Mouse (Mus musculus) hindbrain, embryonic 16.5 days (tissue): Measurements from ENCODE around the gene Macrod2. TPM values are rescaled to one million over a fixed set of nuclear protein-coding genes. Genes with fewer than 3 reads are reported as not detected.

Experiments
- ATAC-seq: fragments of 200-750 bp; cut with Nextera tagmentation; 2 replicates; pipeline ENCODE4 v1.8.0; 2017; ENCODE audit warnings: moderate TSS enrichment, moderate library complexity
- H3K27ac ChIP-seq: fragments of 300-500 bp; sonication (generic); 2 replicates; pipeline ENCODE4 v1.5.1; 2014; ENCODE audit warnings: low read depth, mild to moderate bottlenecking, control low read depth, low read length, moderate library complexity
- H3K27me3 ChIP-seq: fragments of 300-500 bp; sonication (generic); replicated peaks from 2 replicates; pipeline ENCODE4 v1.6.1; 2014; ENCODE audit warnings: low read length; ENCODE audit not compliant: control insufficient read depth, insufficient read depth
- H3K36me3 ChIP-seq: fragments of 300-500 bp; sonication (generic); 2 replicates; pipeline ENCODE4 v1.6.1; 2014; ENCODE audit warnings: mild to moderate bottlenecking, low read length, moderate library complexity, mixed read lengths; ENCODE audit not compliant: control insufficient read depth, insufficient read depth
- H3K4me1 ChIP-seq: fragments of 300-500 bp; sonication (generic); 2 replicates; pipeline ENCODE4 v1.6.1; 2014; ENCODE audit warnings: low read depth, low read length; ENCODE audit not compliant: control insufficient read depth, insufficient read depth
- H3K4me2 ChIP-seq: fragments of 300-500 bp; sonication (generic); 2 replicates; pipeline ENCODE4 v1.6.1; 2014; ENCODE audit warnings: mild to moderate bottlenecking, low read length, control low read depth, moderate library complexity
- H3K4me3 ChIP-seq: fragments of 300-500 bp; sonication (generic); 2 replicates; pipeline ENCODE4 v1.5.1; 2014; ENCODE audit warnings: mild to moderate bottlenecking, low read length, control low read depth, moderate library complexity
- H3K9ac ChIP-seq: fragments of 300-500 bp; sonication (generic); 2 replicates; pipeline ENCODE4 v1.6.1; 2014; ENCODE audit warnings: low read depth, mild to moderate bottlenecking, control low read depth, low read length, moderate library complexity
- H3K9me3 ChIP-seq: fragments of 300-500 bp; sonication (generic); 2 replicates; pipeline ENCODE4 v1.6.1; 2014; ENCODE audit warnings: mild to moderate bottlenecking, low read length, moderate library complexity; ENCODE audit not compliant: control insufficient read depth
- WGBS: fragments of 180-500 bp; shearing (Covaris S2); extraction: QIAGEN DNeasy Blood & Tissue Kit; methylation state at CpG from one replicate; pipeline ENCODE4 v1.1.7; 2014; 5-methylcytosine and 5-hydroxymethylcytosine counted together
- polyA plus RNA-seq: library from polyadenylated mRNA; unstranded; fragments of >200 nt; fragmentation: Nextera tagmentation; extraction: Ambion mirVana; gene quantifications from 2 replicates; pipeline ENCODE4 v1.2.1, GENCODE M21; 2015

The Macrod2 gene
- polyA plus RNA-seq, 1 experiment from 2014 or later, result 85.4 TPM

DNA sequence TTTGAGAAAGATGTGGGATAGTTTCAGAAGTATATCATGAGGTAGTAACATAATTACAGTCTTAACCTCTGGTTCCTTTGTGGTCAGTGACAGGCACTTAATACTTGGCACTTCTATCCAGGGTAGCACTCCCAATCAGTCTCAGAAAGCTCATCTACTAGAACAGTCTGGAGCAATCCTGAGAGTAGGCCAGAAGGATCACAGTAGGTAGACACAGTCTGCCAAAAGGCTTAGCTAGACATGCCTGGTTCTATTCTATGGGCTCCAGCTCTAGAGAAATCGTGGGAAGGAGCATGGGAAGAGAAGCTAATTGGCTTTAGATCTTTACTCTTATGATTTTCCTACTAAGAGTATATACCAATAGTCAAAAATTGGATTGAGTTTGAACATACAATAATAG lies 1891.7 kb downstream of the Macrod2 start:
- no peaks in the 10 kb centered on the region for H3K9me3 ChIP-seq
- no peaks in the 10 kb centered on the region for H3K36me3 ChIP-seq
- WGBS, result 55% methylated on average over 1 of the region's 1 CpGs
- no peak overlapping the region for H3K9ac ChIP-seq
- no peak for ATAC-seq
- H3K4me1 ChIP-seq, result no peaks in the 10 kb centered on the region
- H3K4me2 ChIP-seq, result no peak overlapping the region
- no peak overlapping the region for H3K27ac ChIP-seq
- no peak overlapping the region for H3K4me3 ChIP-seq
- H3K27me3 ChIP-seq, result no peaks in the 10 kb centered on the region

DNA sequence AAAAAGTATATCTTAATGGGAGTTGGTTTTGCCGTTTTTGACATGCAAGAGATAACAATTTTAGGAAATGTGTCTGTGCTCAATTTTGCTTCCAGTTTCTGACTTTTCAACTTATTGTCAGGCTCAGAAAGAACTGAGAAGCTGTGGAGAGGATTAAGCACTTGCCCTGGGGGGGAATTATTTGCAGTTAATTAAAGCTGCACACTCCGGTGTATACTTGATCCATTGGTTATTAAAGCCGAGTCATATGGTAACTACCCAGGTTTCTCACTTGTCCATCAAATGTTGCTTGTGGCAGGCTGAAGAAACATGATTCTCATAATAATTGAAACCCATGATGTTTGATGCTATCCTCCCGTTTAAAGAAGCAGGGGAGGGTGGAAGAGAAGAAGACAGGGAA lies 1899.7 kb downstream of the Macrod2 start:
- no peak overlapping the region for H3K9ac ChIP-seq
- no peak overlapping the region for H3K4me3 ChIP-seq
- no peak for ATAC-seq
- no peaks in the 10 kb centered on the region for H3K36me3 ChIP-seq
- H3K4me2 ChIP-seq, result no peak overlapping the region
- no peak overlapping the region for H3K27ac ChIP-seq
- H3K4me1 ChIP-seq, result no peaks in the 10 kb centered on the region
- H3K9me3 ChIP-seq, result no peaks in the 10 kb centered on the region
- 56% methylated on average over 4 of the region's 4 CpGs for WGBS
- H3K27me3 ChIP-seq, result no peaks in the 10 kb centered on the region

DNA sequence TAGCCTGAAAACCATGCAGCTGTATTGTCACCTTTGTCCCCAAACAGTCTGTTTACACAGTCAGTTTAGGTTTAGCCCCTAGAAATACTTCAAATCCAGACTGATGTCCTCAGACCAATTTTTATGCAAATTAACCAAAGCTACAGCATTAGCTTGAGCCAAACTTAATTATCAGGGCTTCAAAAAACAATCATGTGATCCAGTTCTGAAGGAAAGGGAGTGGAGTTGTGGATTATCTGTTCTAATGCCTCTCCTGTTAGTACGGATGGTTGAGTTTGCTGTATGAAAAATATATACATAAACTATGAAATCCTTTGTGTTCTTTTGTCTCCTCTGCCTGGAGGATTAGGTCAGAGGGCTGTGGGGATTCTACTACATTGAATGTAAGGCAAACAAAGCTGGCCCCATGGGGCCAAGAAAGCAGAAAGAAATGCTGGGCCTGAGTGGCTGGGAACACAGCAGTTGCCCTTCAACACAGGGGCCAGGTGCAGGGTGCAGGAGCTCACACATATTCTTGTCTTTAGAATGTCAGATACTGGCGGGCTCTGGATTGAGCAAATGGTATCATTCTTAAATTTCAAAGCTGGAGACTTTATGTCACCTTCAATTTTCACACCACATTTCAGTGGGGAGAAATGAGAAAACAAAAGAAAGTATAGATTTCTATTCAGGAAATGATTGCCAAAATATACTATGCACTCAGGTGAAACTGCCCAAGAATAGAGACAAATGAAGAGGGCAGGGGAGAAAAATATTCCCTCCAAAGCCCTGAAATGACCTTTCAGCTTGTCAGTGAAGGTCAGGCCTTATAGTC lies 1908.2 kb downstream of the Macrod2 start:
- WGBS, result 10% methylated on average over 2 of the region's 2 CpGs

DNA sequence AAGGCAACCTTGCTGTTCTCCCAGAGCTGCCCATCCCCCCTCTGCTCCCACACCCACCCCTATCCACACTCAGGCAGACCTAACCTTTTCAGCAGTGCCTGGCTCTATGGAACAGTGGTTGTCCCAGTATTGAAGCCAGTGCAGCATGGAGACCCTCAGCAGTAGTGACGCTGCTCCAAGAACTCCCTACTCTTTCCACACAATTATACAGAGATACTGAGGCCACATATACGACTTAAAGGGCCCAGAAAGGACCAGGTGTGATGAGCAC lies 1908.7 kb downstream of the Macrod2 start:
- H3K36me3 ChIP-seq, result no peaks in the 10 kb centered on the region
- H3K4me2 ChIP-seq, result no peak overlapping the region
- no peak overlapping the region for H3K27ac ChIP-seq
- H3K4me3 ChIP-seq, result no peak overlapping the region
- WGBS, result 57% methylated on average over 2 of the region's 2 CpGs
- no peaks in the 10 kb centered on the region for H3K27me3 ChIP-seq
- no peaks in the 10 kb centered on the region for H3K9me3 ChIP-seq
- no peak for ATAC-seq
- no peak overlapping the region for H3K9ac ChIP-seq
- H3K4me1 ChIP-seq, result no peaks in the 10 kb centered on the region

More for the DNA sequence above, 1908.2 kb downstream of the Macrod2 start:
- Histone ChIP-seq H3K9ac (no peak overlapping the region), H3K4me3 (no peak overlapping the region), H3K27me3 (no peaks in the 10 kb centered on the region), H3K9me3 (no peaks in the 10 kb centered on the region), H3K27ac (no peak overlapping the region), H3K36me3 (no peaks in the 10 kb centered on the region), H3K4me2 (no peak overlapping the region), H3K4me1 (no peaks in the 10 kb centered on the region)
- no peak for ATAC-seq

DNA sequence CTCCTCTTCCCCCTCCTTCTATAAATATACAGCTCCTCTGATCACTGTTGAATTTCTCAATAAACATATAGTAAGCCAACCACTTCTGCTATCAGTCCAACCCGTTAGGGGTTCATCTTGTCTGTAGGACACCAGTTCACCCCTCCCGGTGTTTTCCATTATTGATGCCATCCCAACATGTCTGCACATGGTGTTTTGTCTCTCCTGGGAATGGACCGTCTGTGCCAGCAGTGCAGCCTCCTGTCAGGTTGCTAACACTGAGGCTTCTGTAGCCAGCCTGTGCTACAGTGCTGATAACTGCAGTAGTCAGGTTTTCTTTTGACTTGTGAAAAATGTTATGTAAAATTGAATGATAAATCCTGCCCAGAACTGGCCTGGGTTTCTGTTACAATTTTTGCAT lies 1928.0 kb downstream of the Macrod2 start:
- 65% methylated on average over 3 of the region's 3 CpGs for WGBS
- Histone ChIP-seq H3K36me3 (no peaks in the 10 kb centered on the region), H3K4me2 (no peak overlapping the region), H3K27ac (no peak overlapping the region), H3K9me3 (no peaks in the 10 kb centered on the region), H3K4me3 (no peak overlapping the region), H3K27me3 (no peaks in the 10 kb centered on the region), H3K4me1 (no peaks in the 10 kb centered on the region), H3K9ac (no peak overlapping the region)
- ATAC-seq, result no peak

DNA sequence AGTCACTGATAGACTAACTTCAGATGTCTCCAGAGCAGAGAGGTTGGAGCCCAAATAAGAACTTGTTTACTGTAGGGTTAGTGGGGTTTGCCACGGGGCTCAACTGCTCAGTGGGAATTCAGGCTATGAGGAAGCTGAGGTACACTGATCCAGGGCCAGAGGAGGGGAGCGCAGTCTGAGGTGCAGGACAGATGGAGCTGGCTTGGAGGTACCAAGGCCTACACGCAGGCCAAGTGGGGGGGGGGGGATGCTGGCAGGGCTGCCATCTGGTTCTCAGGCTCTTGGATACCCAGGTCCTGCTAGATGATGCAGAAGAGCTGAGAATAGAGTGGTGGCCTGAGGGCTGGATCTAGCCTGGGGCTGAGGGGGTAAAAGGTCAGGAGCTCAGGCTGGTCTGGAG lies 1931.6 kb downstream of the Macrod2 start:
- no peaks in the 10 kb centered on the region for H3K36me3 ChIP-seq
- WGBS, result 93% methylated on average over 3 of the region's 3 CpGs
- no peaks in the 10 kb centered on the region for H3K9me3 ChIP-seq
- H3K27ac ChIP-seq, result no peak overlapping the region
- H3K27me3 ChIP-seq, result no peaks in the 10 kb centered on the region
- no peaks in the 10 kb centered on the region for H3K4me1 ChIP-seq
- H3K4me2 ChIP-seq, result no peak overlapping the region
- H3K4me3 ChIP-seq, result no peak overlapping the region
- ATAC-seq, result no peak
- no peak overlapping the region for H3K9ac ChIP-seq

DNA sequence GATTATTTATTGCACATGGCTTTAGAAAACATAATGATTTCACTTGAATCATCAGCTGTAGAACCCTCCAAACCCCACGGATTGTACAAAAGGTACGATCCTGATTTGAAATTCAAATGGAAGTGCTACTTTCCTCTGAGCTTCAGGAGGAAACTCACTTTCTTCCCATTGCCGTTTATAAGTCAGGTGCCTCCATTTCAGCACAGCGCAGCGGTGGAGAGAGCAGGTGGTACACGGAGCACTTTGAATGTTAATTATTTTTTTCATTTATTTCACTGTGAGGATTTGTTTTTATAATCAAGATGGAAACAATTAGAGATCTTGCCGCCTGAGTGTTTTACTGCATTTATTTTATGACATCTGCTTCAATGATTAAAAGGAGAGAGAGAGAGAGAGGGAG lies 1934.7 kb downstream of the Macrod2 start:
- ATAC-seq, result 0 out of 2 replicates have a peak, but pooled peaks have one; percentile 47
- H3K9me3 ChIP-seq, result no peaks in the 10 kb centered on the region
- WGBS, result 34% methylated on average over 7 of the region's 7 CpGs
- H3K9ac ChIP-seq, result no peak overlapping the region
- H3K36me3 ChIP-seq, result no peaks in the 10 kb centered on the region
- H3K4me2 ChIP-seq, result no peak overlapping the region
- no peak overlapping the region for H3K27ac ChIP-seq
- no peak overlapping the region for H3K4me3 ChIP-seq
- H3K27me3 ChIP-seq, result no peaks in the 10 kb centered on the region
- H3K4me1 ChIP-seq, result peaks cover 3% of the 10 kb centered on the region

DNA sequence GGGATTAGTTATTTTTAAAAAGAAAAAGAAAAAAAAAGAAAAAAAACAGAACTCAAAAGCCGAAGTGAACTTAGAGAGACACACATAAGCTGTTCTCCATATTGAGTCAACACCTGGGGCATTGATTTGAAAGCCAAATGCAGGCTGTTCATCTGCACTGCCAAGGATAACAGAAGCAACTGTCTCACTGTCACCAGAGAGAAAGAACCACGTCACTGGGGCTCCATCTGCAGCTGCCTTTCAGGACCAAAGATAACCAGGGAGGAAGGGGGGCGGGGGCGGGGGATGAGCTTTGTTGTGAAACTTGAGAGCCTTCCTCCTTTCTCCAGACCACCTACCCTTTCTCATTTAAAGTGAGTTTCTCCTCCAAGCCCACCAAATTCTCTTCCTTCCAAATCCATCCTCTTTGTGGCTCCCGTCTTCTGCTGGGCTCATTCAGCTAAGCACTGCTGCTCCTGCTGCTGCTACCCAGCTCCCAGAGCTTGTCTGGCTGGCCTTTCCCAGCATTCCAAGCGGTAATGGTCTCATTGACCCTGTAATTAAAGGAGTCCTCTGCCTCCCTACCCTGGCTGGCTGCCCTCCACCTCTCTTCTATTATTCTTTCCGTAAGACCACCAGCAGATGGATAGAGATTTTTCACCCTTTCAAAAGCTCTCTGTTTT lies 1939.5 kb downstream of the Macrod2 start:
- H3K9ac ChIP-seq, result no peak overlapping the region
- no peak overlapping the region; the same call in 1 of the 2 replicates for H3K4me3 ChIP-seq
- H3K27ac ChIP-seq, result peak overlapping the region; percentile 72
- H3K36me3 ChIP-seq, result no peaks in the 10 kb centered on the region
- peak; percentile 90 for ATAC-seq
- H3K4me1 ChIP-seq, result peaks cover 10% of the 10 kb centered on the region
- no peaks in the 10 kb centered on the region for H3K9me3 ChIP-seq
- H3K4me2 ChIP-seq, result peak overlapping the region; percentile 28
- H3K27me3 ChIP-seq, result no peaks in the 10 kb centered on the region
- WGBS, result 6% methylated on average over 7 of the region's 7 CpGs

DNA sequence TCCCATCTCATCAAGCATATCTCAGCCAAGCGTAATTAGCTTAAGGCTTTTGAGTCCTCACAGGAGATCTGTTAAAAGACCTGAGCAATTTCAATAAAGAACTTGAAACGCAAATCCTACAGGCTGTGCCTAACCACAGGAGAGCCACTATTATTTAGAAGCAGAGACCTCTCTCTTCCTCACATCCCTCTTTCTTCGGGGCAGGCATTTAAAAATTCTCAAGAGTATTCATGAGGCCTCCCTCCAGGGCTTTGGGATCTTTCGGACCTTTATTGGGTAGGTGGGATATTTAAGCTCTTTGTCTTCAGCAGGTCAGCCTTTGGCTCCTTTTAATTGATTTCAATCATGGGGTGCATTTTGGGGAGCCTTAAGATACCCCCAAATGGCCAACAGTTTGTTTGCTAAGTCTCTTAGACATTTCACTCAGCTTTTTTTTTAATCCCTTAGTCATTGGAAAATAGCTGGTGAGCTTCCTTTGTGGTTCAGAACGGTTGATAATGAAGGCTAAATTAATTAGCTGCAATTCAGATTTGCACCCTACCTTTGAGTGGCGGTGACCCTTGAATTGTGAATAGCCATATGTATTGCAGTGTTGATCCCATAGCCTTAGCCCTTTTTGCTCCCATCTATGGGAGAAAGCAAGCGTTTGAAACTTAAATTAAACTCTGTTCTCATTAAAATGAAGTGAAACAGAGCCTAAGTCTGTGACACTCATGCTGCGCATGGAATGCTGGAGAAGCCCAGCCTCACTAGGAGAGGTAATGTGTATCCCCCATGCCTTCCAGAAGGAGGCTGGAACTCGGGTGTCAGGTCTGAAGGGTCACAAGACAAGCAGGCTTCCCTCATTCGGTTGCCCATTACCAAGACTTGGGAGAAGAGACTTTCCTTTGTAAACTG lies 1940.2 kb downstream of the Macrod2 start:
- Histone ChIP-seq H3K4me2 (peak overlapping the region; percentile 28; the same call in 1 of the 2 replicates), H3K27me3 (no peaks in the 10 kb centered on the region), H3K4me3 (no peak overlapping the region), H3K27ac (peak overlapping the region; percentile 72), H3K9me3 (no peaks in the 10 kb centered on the region), H3K9ac (no peak overlapping the region), H3K36me3 (no peaks in the 10 kb centered on the region), H3K4me1 (peaks cover 10% of the 10 kb centered on the region)
- 21% methylated on average over 10 of the region's 10 CpGs for WGBS
- peak; percentile 71; the same call in 1 of the 2 replicates for ATAC-seq
